In the genomic region with DNA sequence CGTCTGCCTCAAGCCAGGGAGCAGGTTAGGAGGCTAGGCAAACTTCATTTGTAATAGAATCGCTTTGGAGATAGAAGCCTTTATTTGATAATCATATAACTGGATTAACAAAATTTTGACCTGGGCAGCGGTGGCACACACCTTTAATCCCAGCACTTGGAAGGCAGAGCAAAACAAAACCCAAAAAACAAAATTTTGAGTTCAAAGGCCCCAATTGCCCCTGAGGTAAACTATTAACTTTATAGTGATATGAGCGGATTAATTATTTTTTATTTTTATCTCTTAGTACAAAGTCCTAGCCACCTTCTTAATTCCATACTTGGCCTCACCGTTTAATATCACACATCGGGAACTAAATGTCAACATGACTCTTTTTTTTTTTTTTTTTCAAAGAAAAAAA, we compare ENCODE assay signal across 9 mouse cellular contexts. TPM values are rescaled to one million over a fixed set of nuclear protein-coding genes. Genes with fewer than 3 reads are reported as not detected.
DNase-seq lines count a peak whose midpoint lies in the region; ATAC-seq and TF ChIP-seq lines count a peak whose summit lies in the region.
"Had no signal": no experiment of that assay in that cellular context is flagged by ENCODE, and none has a peak within 500 bp of the region (broad histone marks: within the 10 kb centered on the region; RNA-seq: fewer than 3 reads in every experiment).

No protein-coding gene starts in this region.

- peak overlapping the region; percentile 88 for H3K4me2 ChIP-seq in lung, postnatal 0 days (replicated peaks; ENCODE audit: low read depth, low read length)
- H3K4me2 ChIP-seq in forebrain, embryonic 12.5 days = peak overlapping the region; percentile 77
- H3K4me2 ChIP-seq in limb, embryonic 13.5 days (replicated peaks) = peak overlapping the region; percentile 83

- H3K27me3 ChIP-seq in lung, postnatal 0 days (replicated peaks; ENCODE audit: insufficient read depth, low read length) = no peaks in the 10 kb centered on the region
- H3K27me3 ChIP-seq in forebrain, embryonic 12.5 days = no peaks in the 10 kb centered on the region
- H3K27me3 ChIP-seq in limb, embryonic 13.5 days = no peaks in the 10 kb centered on the region
- no peaks in the 10 kb centered on the region for H3K27me3 ChIP-seq in small intestine, adult 2 months (ENCODE audit: control insufficient read depth, insufficient read depth, low read length)

- WGBS in lung, postnatal 0 days = 76% methylated on average over 6 of the region's 6 CpGs
- 84% methylated on average over 6 of the region's 6 CpGs for WGBS in forebrain, embryonic 12.5 days
- 83% methylated on average over 6 of the region's 6 CpGs for WGBS in limb, embryonic 13.5 days
- 30% methylated on average over 6 of the region's 6 CpGs for WGBS in small intestine, adult 2 months

- DNase-seq in lung, postnatal 0 days (ENCODE audit: low spot score) = no peak
- DNase-seq in lung, postnatal 36 days = no peak
- DNase-seq in ovary, adult 18-20 months (ENCODE audit: low spot score) = no peak
- DNase-seq in gastrocnemius, postnatal 4 days (ENCODE audit: low spot score in 2 of 2) = no peak
- DNase-seq in thymus, postnatal 4 days = no peak

- H3K4me3 ChIP-seq in lung, postnatal 0 days (ENCODE audit: low read depth, low read length) = peak overlapping the region; percentile 64; the same call in 1 of the 2 replicates
- peak overlapping the region; percentile 54 for H3K4me3 ChIP-seq in forebrain, embryonic 12.5 days (replicated peaks)
- peak overlapping the region; percentile 60 for H3K4me3 ChIP-seq in limb, embryonic 13.5 days
- H3K4me3 ChIP-seq in small intestine, adult 2 months (ENCODE audit: low read depth, low read length) = peak overlapping the region; percentile 78; the same call in 1 of the 2 replicates

- no peak for ATAC-seq in lung, postnatal 0 days
- ATAC-seq in forebrain, embryonic 12.5 days (ENCODE audit: low FRiP score) = no peak
- no peak for ATAC-seq in limb, embryonic 13.5 days (ENCODE audit: low FRiP score, low read depth)

- TF ChIP-seq POLR2A in small intestine, adult 2 months (IDR thresholded peaks at IDR 0.05; ENCODE audit: low read depth, low read length) = no peak

- no peak for TF ChIP-seq EP300 in lung, postnatal 0 days (IDR thresholded peaks at IDR 0.05)

- H3K9ac ChIP-seq in lung, postnatal 0 days (replicated peaks; ENCODE audit: low read depth) = peak overlapping the region; percentile 64
- peak overlapping the region; percentile 72 for H3K9ac ChIP-seq in forebrain, embryonic 12.5 days
- peak overlapping the region; percentile 83 for H3K9ac ChIP-seq in limb, embryonic 13.5 days

- H3K4me1 ChIP-seq in lung, postnatal 0 days (ENCODE audit: insufficient read depth, low read depth, low read length) = peaks cover 4% of the 10 kb centered on the region; the same call in 1 of the 2 replicates
- peaks cover 16% of the 10 kb centered on the region for H3K4me1 ChIP-seq in forebrain, embryonic 12.5 days
- H3K4me1 ChIP-seq in limb, embryonic 13.5 days = peaks cover 13% of the 10 kb centered on the region
- peaks cover 6% of the 10 kb centered on the region; the same call in 1 of the 2 replicates for H3K4me1 ChIP-seq in small intestine, adult 2 months (ENCODE audit: control insufficient read depth, insufficient read depth, insufficient read length, low read length)

- no peaks in the 10 kb centered on the region for H3K9me3 ChIP-seq in lung, postnatal 0 days (ENCODE audit: low read length)
- no peaks in the 10 kb centered on the region for H3K9me3 ChIP-seq in forebrain, embryonic 12.5 days
- H3K9me3 ChIP-seq in limb, embryonic 13.5 days = no peaks in the 10 kb centered on the region

- H3K36me3 ChIP-seq in lung, postnatal 0 days (ENCODE audit: insufficient read depth, low read length) = no peaks in the 10 kb centered on the region
- H3K36me3 ChIP-seq in forebrain, embryonic 12.5 days (replicated peaks) = no peaks in the 10 kb centered on the region; the same call in 1 of the 2 replicates
- peaks cover 7% of the 10 kb centered on the region for H3K36me3 ChIP-seq in limb, embryonic 13.5 days
- peaks cover 12% of the 10 kb centered on the region for H3K36me3 ChIP-seq in small intestine, adult 2 months (ENCODE audit: control insufficient read depth, insufficient read depth, low read length)

- H3K27ac ChIP-seq in lung, postnatal 0 days (ENCODE audit: low read length) = peak overlapping the region; percentile 87; the same call in 1 of the 2 replicates
- peak overlapping the region; percentile 84; the same call in 1 of the 2 replicates for H3K27ac ChIP-seq in forebrain, embryonic 12.5 days
- no peak overlapping the region for H3K27ac ChIP-seq in limb, embryonic 13.5 days
- peak overlapping the region; percentile 97 for H3K27ac ChIP-seq in small intestine, adult 2 months (ENCODE audit: insufficient read depth, low read depth, low read length)

- TF ChIP-seq CTCF in lung, postnatal 0 days (IDR thresholded peaks at IDR 0.05) = no peak
- TF ChIP-seq CTCF in small intestine, adult 2 months (IDR thresholded peaks at IDR 0.05; ENCODE audit: extremely low read depth, insufficient read length, insufficient replicate concordance, low read depth, low read length) = no peak

RNA-seq across cellular contexts. Expression of a gene that starts 1.1 kb away (rescaled TPM):
- 8.0 and 11.2 TPM in 2 replicates for polyA plus RNA-seq in lung, postnatal 0 days (2015; fragmentation: Nextera tagmentation; extraction: Ambion mirVana)
- polyA plus RNA-seq in forebrain, embryonic 12.5 days (2016; fragmentation: Nextera tagmentation; extraction: Ambion mirVana) = 7.0 and 10.2 TPM in 2 replicates
- polyA plus RNA-seq in limb, embryonic 13.5 days (2015; fragmentation: Nextera tagmentation; extraction: Ambion mirVana) = 6.9 and 7.8 TPM in 2 replicates
- 16.0 and 21.4 TPM in 2 replicates for polyA plus RNA-seq in small intestine, adult 2 months (2012; rRNA removed)
- total RNA-seq in gastrocnemius, postnatal 4 days (2021) = 1 to 10 TPM; 1.6 to 1.9 TPM

RNA-seq across cellular contexts. Expression of a gene that starts 4.9 kb away (rescaled TPM):
- 23.8 and 26.2 TPM in 2 replicates for polyA plus RNA-seq in lung, postnatal 0 days (2015; fragmentation: Nextera tagmentation; extraction: Ambion mirVana)
- 39.1 TPM in 2 replicates for polyA plus RNA-seq in forebrain, embryonic 12.5 days (2016; fragmentation: Nextera tagmentation; extraction: Ambion mirVana)
- polyA plus RNA-seq in limb, embryonic 13.5 days (2015; fragmentation: Nextera tagmentation; extraction: Ambion mirVana) = 38.4 and 38.8 TPM in 2 replicates
- 6.8 and 16.0 TPM in 2 replicates for polyA plus RNA-seq in small intestine, adult 2 months (2012; rRNA removed)
- 10 to 100 TPM; 25.7 to 25.8 TPM for total RNA-seq in gastrocnemius, postnatal 4 days (2021)

RNA-seq across cellular contexts. Expression of a gene that starts 11.9 kb away (rescaled TPM):
- polyA plus RNA-seq in lung, postnatal 0 days (2015; fragmentation: Nextera tagmentation; extraction: Ambion mirVana) = 2.6 and 2.7 TPM in 2 replicates
- 7.6 and 7.9 TPM in 2 replicates for polyA plus RNA-seq in forebrain, embryonic 12.5 days (2016; fragmentation: Nextera tagmentation; extraction: Ambion mirVana)
- polyA plus RNA-seq in limb, embryonic 13.5 days (2015; fragmentation: Nextera tagmentation; extraction: Ambion mirVana) = 1.8 and 2.5 TPM in 2 replicates
- polyA plus RNA-seq in small intestine, adult 2 months (2012; rRNA removed) = 15.6 and 32.6 TPM in 2 replicates
- total RNA-seq in gastrocnemius, postnatal 4 days (2021) = 1 to 10 TPM; 1.0 to 1.5 TPM

RNA-seq across cellular contexts. Expression of a gene that starts 44.9 kb away (rescaled TPM):
- polyA plus RNA-seq in lung, postnatal 0 days (2015; fragmentation: Nextera tagmentation; extraction: Ambion mirVana) = 32.0 and 44.3 TPM in 2 replicates
- polyA plus RNA-seq in forebrain, embryonic 12.5 days (2016; fragmentation: Nextera tagmentation; extraction: Ambion mirVana) = 47.3 and 49.5 TPM in 2 replicates
- polyA plus RNA-seq in limb, embryonic 13.5 days (2015; fragmentation: Nextera tagmentation; extraction: Ambion mirVana) = 41.3 and 51.1 TPM in 2 replicates
- polyA plus RNA-seq in small intestine, adult 2 months (2012; rRNA removed) = 8.2 and 18.7 TPM in 2 replicates
- total RNA-seq in gastrocnemius, postnatal 4 days (2021) = 10 to 100 TPM; 61.6 to 72.7 TPM

RNA-seq across cellular contexts. Expression of a gene that starts 47.6 kb away (rescaled TPM):
- polyA plus RNA-seq in lung, postnatal 0 days (2015; fragmentation: Nextera tagmentation; extraction: Ambion mirVana) = not detected in 2 replicates
- polyA plus RNA-seq in forebrain, embryonic 12.5 days (2016; fragmentation: Nextera tagmentation; extraction: Ambion mirVana) = not detected in 2 replicates
- polyA plus RNA-seq in limb, embryonic 13.5 days (2015; fragmentation: Nextera tagmentation; extraction: Ambion mirVana) = not detected in 2 replicates
- 0.23 and 0.66 TPM in 2 replicates for polyA plus RNA-seq in small intestine, adult 2 months (2012; rRNA removed)
- total RNA-seq in gastrocnemius, postnatal 4 days (2021) = under 1 TPM; 0.08 to 0.20 TPM
- total RNA-seq: granulocyte monocyte progenitor cell, adult 5-6 weeks had no signal
